Mouse (Mus musculus) embryonic stem cell, embryonic (primary cell): ENCODE measurements around the gene Arih2.
"Not testable (repeated sequence)": the region's sequence is repeated elsewhere in the genome, so short reads cannot be mapped to it uniquely, and the experiment has no call there.

Experiments
- CTCF ChIA-PET, 4 experiments: fragments of 300-600 bp in 2 of 4; fragments of 350-600 bp in 2 of 4; sonication (Branson Sonifier 250); formaldehyde crosslinking; loops; one replicate each; lab custom pipeline; 2022; ENCODE audit warnings: inconsistent platforms in 2 of 4; lab: Charles Lee
- POLR2A ChIA-PET, 4 experiments: fragments of 300-600 bp in 2 of 4; fragments of 350-600 bp in 2 of 4; sonication (Branson Sonifier 250); formaldehyde crosslinking; loops; one replicate each; lab custom pipeline; 2022; ENCODE audit warnings: antibody characterized with exemption in 4 of 4, inconsistent platforms in 1 of 4; lab: Charles Lee

Gene Arih2

GRCm38 (mm10) chr9:108669875-108670274, 20.7 kb upstream of the Arih2 start:
- CTCF ChIA-PET, result interaction anchor here (0.5 to 1.3 kb wide), 16 partner anchors 16 to 183 kb away, joined by 3 to 6 read pairs (median 3); partner anchors contain the start of genes Arih2 (in 1 of the 4) and Slc26a6 (in 1 of the 4)

GRCm38 (mm10) chr9:108662660-108663059, 13.5 kb upstream of the Arih2 start:
- ChIA-PET POLR2A (interaction anchor here in 3 of 4 experiments (0.6 to 3.5 kb wide), 21 partner anchors 9 to 270 kb away, joined by 3 to 23 read pairs (median 4); partner anchors contain the start of genes Arih2 (in 3 of the 3), Wdr6 (in 2 of the 3), 1700102P08Rik (in 1 of the 3) and Dalrd3 (in 1 of the 3)), CTCF (interaction anchor here in 2 of 4 experiments (1.1 to 1.5 kb wide), 4 partner anchors 10 to 157 kb away, joined by 3 to 4 read pairs (median 4); no protein-coding TSS in a partner anchor)

More at GRCm38 (mm10) chr9:108669875-108670274, 20.7 kb upstream of the Arih2 start:
- POLR2A ChIA-PET, result interaction anchor here (0.5 to 1.9 kb wide), 25 partner anchors 10 to 185 kb away, joined by 3 to 7 read pairs (median 4); partner anchors contain the start of genes Arih2 (in 2 of the 4), Nckipsd (in 1 of the 4), Qrich1 (in 1 of the 4) and Wdr6 (in 1 of the 4)

- ChIA-PET CTCF (interaction anchor here in 2 of 4 experiments (1.1 to 1.5 kb wide), 4 partner anchors 11 to 158 kb away, joined by 3 to 4 read pairs (median 4); no protein-coding TSS in a partner anchor), POLR2A (interaction anchor here in 3 of 4 experiments (0.6 to 3.5 kb wide), 17 partner anchors 8 to 270 kb away, joined by 3 to 23 read pairs (median 4); partner anchors contain the start of genes Arih2 (in 3 of the 3), Wdr6 (in 2 of the 3), 1700102P08Rik (in 1 of the 3) and Dalrd3 (in 1 of the 3))
Measured at GRCm38 (mm10) chr9:108661677-108662612, 12.8 kb upstream of the Arih2 start, which contains the start of gene Slc25a20. Gene Slc25a20 (plus strand): TSS chr9:108662088.

GRCm38 (mm10) chr9:108655865-108656264, 6.7 kb upstream of the Arih2 start:
- POLR2A ChIA-PET, result interaction anchor here in 2 of 4 experiments (1.0 to 7.0 kb wide), 8 partner anchors 9 to 89 kb away, joined by 3 to 65 read pairs (median 4); partner anchors contain the start of genes Wdr6 (in 2 of the 2), Arih2 (in 1 of the 2) and Ndufaf3 (in 1 of the 2)
- CTCF ChIA-PET, result not testable (repeated sequence)

GRCm38 (mm10) chr9:108654566-108655464, 5.6 kb upstream of the Arih2 start:
- ChIA-PET CTCF (interaction anchor here in 1 of 4 experiments (0.9 kb wide), 1 partner anchor 15 kb away, joined by 3 read pairs; no protein-coding TSS in a partner anchor), POLR2A (interaction anchor here (0.6 to 7.0 kb wide), 31 partner anchors 7 to 316 kb away, joined by 3 to 65 read pairs (median 4); partner anchors contain the start of genes Ndufaf3 (in 2 of the 4), Wdr6 (in 2 of the 4), Arih2 (in 1 of the 4) and Gpx1 (in 1 of the 4))

GRCm38 (mm10) chr9:108649561-108650440, 615 bp upstream of the Arih2 start:
- POLR2A ChIA-PET, result interaction anchor here in 3 of 4 experiments (0.6 to 7.4 kb wide), 33 partner anchors 7 to 311 kb away, joined by 3 to 65 read pairs (median 4); partner anchors contain the start of genes Dalrd3 (in 2 of the 3), Ndufaf3 (in 2 of the 3), Gpx1 (in 1 of the 3) and Impdh2 (in 1 of the 3)
- CTCF ChIA-PET, result interaction anchor here in 2 of 4 experiments (0.5 to 1.0 kb wide), 3 partner anchors 20 to 76 kb away, joined by 3 to 5 read pairs (median 3); no protein-coding TSS in a partner anchor

GRCm38 (mm10) chr9:108648166-108648565, 1.0 kb downstream of the Arih2 start:
- ChIA-PET CTCF (interaction anchor here in 2 of 4 experiments (0.6 to 0.7 kb wide), 2 partner anchors 199 to 382 kb away, joined by 3 to 7 read pairs; no protein-coding TSS in a partner anchor), POLR2A (interaction anchor here (0.6 to 7.4 kb wide), 50 partner anchors 8 to 309 kb away, joined by 3 to 65 read pairs (median 4); partner anchors contain the start of genes Dalrd3 (in 2 of the 4), Usp19 (in 2 of the 4), Gpx1 (in 1 of the 4) and Impdh2 (in 1 of the 4))

- ChIA-PET CTCF (no interaction called here), POLR2A (interaction anchor here in 2 of 4 experiments (0.9 to 7.5 kb wide), 12 partner anchors 7 to 61 kb away, joined by 3 to 63 read pairs (median 4); partner anchors contain the start of genes Arih2 (in 1 of the 2) and Wdr6 (in 1 of the 2))
Measured at GRCm38 (mm10) chr9:108639825-108640224, 9.4 kb downstream of the Arih2 start.

- ChIA-PET CTCF (interaction anchor here in 1 of 4 experiments (1.2 kb wide), 1 partner anchor 62 kb away, joined by 3 read pairs; no protein-coding TSS in a partner anchor), POLR2A (interaction anchor here in 3 of 4 experiments (0.6 to 7.5 kb wide), 9 partner anchors 10 to 99 kb away, joined by 3 to 63 read pairs (median 4); partner anchors contain the start of genes Arih2 (in 2 of the 3) and Wdr6 (in 1 of the 3))
Measured at GRCm38 (mm10) chr9:108635415-108635814, 13.8 kb downstream of the Arih2 start.

GRCm38 (mm10) chr9:108633846-108634245, 15.3 kb downstream of the Arih2 start:
- CTCF ChIA-PET, result interaction anchor here in 1 of 4 experiments (0.5 to 0.6 kb wide), 2 partner anchors 36 to 129 kb away, joined by 3 to 4 read pairs; no protein-coding TSS in a partner anchor
- POLR2A ChIA-PET, result interaction anchor here in 3 of 4 experiments (0.6 to 7.5 kb wide), 6 partner anchors 12 to 349 kb away, joined by 3 to 63 read pairs (median 4); partner anchors contain the start of gene Arih2 (in 1 of the 3)

GRCm38 (mm10) chr9:108632375-108632774, 16.8 kb downstream of the Arih2 start:
- POLR2A ChIA-PET, result interaction anchor here in 3 of 4 experiments (0.7 to 4.0 kb wide), 6 partner anchors 13 to 72 kb away, joined by 3 to 34 read pairs (median 4); partner anchors contain the start of genes Arih2 (in 1 of the 3) and Impdh2 (in 1 of the 3)
- CTCF ChIA-PET, result interaction anchor here in 1 of 4 experiments (0.9 kb wide), 1 partner anchor 59 kb away, joined by 3 read pairs; no protein-coding TSS in a partner anchor

GRCm38 (mm10) chr9:108631631-108632256, 17.4 kb downstream of the Arih2 start:
- ChIA-PET CTCF (interaction anchor here in 1 of 4 experiments (0.9 kb wide), 1 partner anchor 58 kb away, joined by 3 read pairs; no protein-coding TSS in a partner anchor), POLR2A (interaction anchor here (0.5 to 4.0 kb wide), 17 partner anchors 8 to 680 kb away, joined by 3 to 34 read pairs (median 3); partner anchors contain the start of genes Impdh2 (in 2 of the 4), Arih2 (in 1 of the 4) and Wdr6 (in 1 of the 4))

GRCm38 (mm10) chr9:108630683-108631082, 18.5 kb downstream of the Arih2 start:
- ChIA-PET CTCF (interaction anchor here in 1 of 4 experiments (0.6 to 0.8 kb wide), 3 partner anchors 8 to 77 kb away, joined by 3 to 19 read pairs (median 11); no protein-coding TSS in a partner anchor), POLR2A (interaction anchor here in 2 of 4 experiments (0.7 to 4.0 kb wide), 12 partner anchors 9 to 237 kb away, joined by 3 to 34 read pairs (median 4); partner anchors contain the start of gene 1700102P08Rik (in 1 of the 2))

GRCm38 (mm10) chr9:108628141-108628540, 21.0 kb downstream of the Arih2 start:
- ChIA-PET POLR2A (interaction anchor here in 2 of 4 experiments (0.6 to 1.0 kb wide), 4 partner anchors 11 to 60 kb away, joined by 3 read pairs; no protein-coding TSS in a partner anchor), CTCF (no interaction called here)
